Mouse (Mus musculus) forebrain, embryonic 12.5 days (tissue): ENCODE data around the gene Trmt1. TPM values are rescaled to one million over a fixed set of nuclear protein-coding genes. Genes with fewer than 3 reads are reported as not detected.
A peak's percentile ranks its signal among the peaks of the same experiment; 100 is the strongest.

Experiments
- ATAC-seq: fragments of 200-750 bp; cut with Nextera tagmentation; 2 replicates; pipeline ENCODE4 v1.8.0; 2017; ENCODE audit warnings: moderate TSS enrichment; ENCODE audit not compliant: low FRiP score
- H3K27ac ChIP-seq: fragments of 300-500 bp; sonication (generic); 2 replicates; pipeline ENCODE4 v1.5.1; 2016; ENCODE audit warnings: mild to moderate bottlenecking
- H3K27me3 ChIP-seq: fragments of 300-500 bp; sonication (generic); 2 replicates; pipeline ENCODE4 v1.6.1; 2016; ENCODE audit warnings: mild to moderate bottlenecking
- H3K36me3 ChIP-seq: fragments of 300-500 bp; sonication (generic); replicated peaks from 2 replicates; pipeline ENCODE4 v1.6.1; 2016; ENCODE audit warnings: mild to moderate bottlenecking
- H3K4me1 ChIP-seq: fragments of 300-500 bp; sonication (generic); 2 replicates; pipeline ENCODE4 v1.6.1; 2016
- H3K4me2 ChIP-seq: fragments of 300-500 bp; sonication (generic); 2 replicates; pipeline ENCODE4 v1.6.1; 2016; ENCODE audit warnings: mild to moderate bottlenecking, moderate library complexity
- H3K4me3 ChIP-seq: fragments of 300-500 bp; sonication (generic); replicated peaks from 2 replicates; pipeline ENCODE4 v1.5.1; 2016; ENCODE audit warnings: mild to moderate bottlenecking
- H3K9ac ChIP-seq: fragments of 300-500 bp; sonication (generic); 2 replicates; pipeline ENCODE4 v1.6.1; 2016; ENCODE audit warnings: mild to moderate bottlenecking
- H3K9me3 ChIP-seq: fragments of 300-500 bp; sonication (generic); 2 replicates; pipeline ENCODE4 v1.6.1; 2016
- WGBS: fragments of 180-500 bp; shearing (Covaris S2); methylation state at CpG from one replicate; pipeline ENCODE4 v1.1.7; 2016; 5-methylcytosine and 5-hydroxymethylcytosine counted together
- polyA plus RNA-seq: library from polyadenylated mRNA; unstranded; fragments of >200 nt; fragmentation: Nextera tagmentation; extraction: Ambion mirVana; gene quantifications from 2 replicates; pipeline ENCODE4 v1.2.1, GENCODE M21; 2016

Gene Trmt1
- polyA plus RNA-seq, 1 experiment from 2014 or later: 59.6 TPM

- WGBS: 67% methylated on average over 7 of the region's 7 CpGs
- no peak overlapping the region for H3K9ac ChIP-seq
- 0 out of 2 replicates have a peak overlapping the region, but pooled peaks have one; percentile 5 for H3K27ac ChIP-seq
- no peak for ATAC-seq
- peaks cover 42% of the 10 kb centered on the region for H3K36me3 ChIP-seq
- peaks cover 20% of the 10 kb centered on the region for H3K4me1 ChIP-seq
- H3K9me3 ChIP-seq: no peaks in the 10 kb centered on the region
- no peak overlapping the region for H3K4me3 ChIP-seq
- H3K4me2 ChIP-seq: no peak overlapping the region
- peaks cover 51% of the 10 kb centered on the region for H3K27me3 ChIP-seq
Observed at GRCm38 (mm10) chr8:84699861-84700322, 13.8 kb downstream of the Trmt1 start.

GRCm38 (mm10) chr8:84700526-84700925 is 14.4 kb downstream of the Trmt1 start:
- Histone ChIP-seq H3K4me1 (peaks cover 26% of the 10 kb centered on the region), H3K4me3 (no peak overlapping the region), H3K4me2 (no peak overlapping the region), H3K9ac (no peak overlapping the region), H3K27me3 (peaks cover 57% of the 10 kb centered on the region), H3K9me3 (no peaks in the 10 kb centered on the region), H3K36me3 (peaks cover 36% of the 10 kb centered on the region), H3K27ac (no peak overlapping the region)
- no peak for ATAC-seq
- 81% methylated on average over 5 of the region's 5 CpGs for WGBS

GRCm38 (mm10) chr8:84700941-84701911 is 15.1 kb downstream of the Trmt1 start, which contains the start of gene Lyl1:
Gene Lyl1 (plus strand): TSS chr8:84701457.
- H3K9me3 ChIP-seq: no peaks in the 10 kb centered on the region
- 14% methylated on average over 32 of the region's 34 CpGs for WGBS
- H3K36me3 ChIP-seq: peaks cover 34% of the 10 kb centered on the region
- ATAC-seq: no peak
- peaks cover 60% of the 10 kb centered on the region for H3K27me3 ChIP-seq
- H3K27ac ChIP-seq: peak within 1 kb of the TSS; percentile 63
- H3K4me1 ChIP-seq: peaks cover 29% of the 10 kb centered on the region
- H3K4me2 ChIP-seq: no peak within 1 kb of the TSS
- H3K4me3 ChIP-seq: peak within 1 kb of the TSS; percentile 17; the same call in 1 of the 2 replicates
- H3K9ac ChIP-seq: peak within 1 kb of the TSS; percentile 36; the same call in 1 of the 2 replicates

- Histone ChIP-seq H3K4me3 (peak overlapping the region; percentile 17; the same call in 1 of the 2 replicates), H3K9me3 (no peaks in the 10 kb centered on the region), H3K4me2 (peak overlapping the region; percentile 17; the same call in 1 of the 2 replicates), H3K9ac (no peak overlapping the region), H3K36me3 (peaks cover 21% of the 10 kb centered on the region), H3K27me3 (peaks cover 73% of the 10 kb centered on the region), H3K27ac (no peak overlapping the region), H3K4me1 (peaks cover 41% of the 10 kb centered on the region)
- WGBS: 75% methylated on average over 9 of the region's 9 CpGs
- ATAC-seq: no peak
Observed at GRCm38 (mm10) chr8:84702561-84702960, 16.5 kb downstream of the Trmt1 start.

- no peak for ATAC-seq
- Histone ChIP-seq H3K27ac (no peak overlapping the region), H3K27me3 (peaks cover 78% of the 10 kb centered on the region), H3K4me3 (no peak overlapping the region), H3K9ac (no peak overlapping the region), H3K36me3 (peaks cover 16% of the 10 kb centered on the region), H3K4me2 (peak overlapping the region; percentile 17; the same call in 1 of the 2 replicates), H3K4me1 (peaks cover 45% of the 10 kb centered on the region), H3K9me3 (no peaks in the 10 kb centered on the region)
- WGBS: 82% methylated on average over 6 of the region's 6 CpGs
Observed at GRCm38 (mm10) chr8:84702963-84703465, 16.9 kb downstream of the Trmt1 start.

GRCm38 (mm10) chr8:84703466-84704249 is 17.6 kb downstream of the Trmt1 start:
- peaks cover 10% of the 10 kb centered on the region; the same call in 1 of the 2 replicates for H3K36me3 ChIP-seq
- peaks cover 83% of the 10 kb centered on the region for H3K27me3 ChIP-seq
- 8% methylated on average over 38 of the region's 38 CpGs for whole genome bisulfite sequencing
- H3K27ac ChIP-seq: peak overlapping the region; percentile 66; the same call in 1 of the 2 replicates
- H3K4me1 ChIP-seq: peaks cover 52% of the 10 kb centered on the region
- H3K4me3 ChIP-seq: peak overlapping the region; percentile 15; the same call in 1 of the 2 replicates
- H3K9me3 ChIP-seq: no peaks in the 10 kb centered on the region
- ATAC-seq: no peak
- no peak overlapping the region; the same call in 1 of the 2 replicates for H3K9ac ChIP-seq
- peak overlapping the region; percentile 47 for H3K4me2 ChIP-seq

- 0 out of 2 replicates have a peak, but pooled peaks have one; percentile 34 for ATAC-seq
- Histone ChIP-seq H3K36me3 (peaks cover 3% of the 10 kb centered on the region; the same call in 1 of the 2 replicates), H3K9me3 (no peaks in the 10 kb centered on the region), H3K27ac (peak overlapping the region; percentile 66; the same call in 1 of the 2 replicates), H3K4me2 (peak overlapping the region; percentile 47), H3K27me3 (peaks cover 89% of the 10 kb centered on the region), H3K9ac (no peak overlapping the region), H3K4me3 (peak overlapping the region; percentile 30), H3K4me1 (peaks cover 59% of the 10 kb centered on the region)
- under 1% methylated on average over 16 of the region's 16 CpGs for WGBS
Observed at GRCm38 (mm10) chr8:84704356-84704755, 18.2 kb downstream of the Trmt1 start.

- Histone ChIP-seq H3K9me3 (no peaks in the 10 kb centered on the region), H3K27ac (peak overlapping the region; percentile 66; the same call in 1 of the 2 replicates), H3K4me3 (peak overlapping the region; percentile 30), H3K4me2 (peak overlapping the region; percentile 47), H3K27me3 (peaks cover 86% of the 10 kb centered on the region), H3K4me1 (peaks cover 67% of the 10 kb centered on the region), H3K9ac (peak overlapping the region; percentile 56), H3K36me3 (no peaks in the 10 kb centered on the region)
- whole genome bisulfite sequencing: 1% methylated on average over 61 of the region's 61 CpGs
- ATAC-seq: no peak
Observed at GRCm38 (mm10) chr8:84704867-84705831, 19.0 kb downstream of the Trmt1 start.

- Histone ChIP-seq H3K9ac (peak overlapping the region; percentile 57; the same call in 1 of the 2 replicates), H3K4me2 (peak overlapping the region; percentile 47), H3K4me3 (peak overlapping the region; percentile 30), H3K36me3 (no peaks in the 10 kb centered on the region), H3K9me3 (no peaks in the 10 kb centered on the region), H3K4me1 (peaks cover 73% of the 10 kb centered on the region), H3K27me3 (peaks cover 82% of the 10 kb centered on the region), H3K27ac (peak overlapping the region; percentile 66; the same call in 1 of the 2 replicates)
- 2% methylated on average over 12 of the region's 12 CpGs for WGBS
- no peak for ATAC-seq
Observed at GRCm38 (mm10) chr8:84705960-84706359, 19.9 kb downstream of the Trmt1 start.

- Histone ChIP-seq H3K9ac (peak overlapping the region; percentile 57), H3K27ac (peak overlapping the region; percentile 84), H3K9me3 (no peaks in the 10 kb centered on the region), H3K4me2 (peak overlapping the region; percentile 39), H3K4me3 (peak overlapping the region; percentile 33), H3K4me1 (peaks cover 75% of the 10 kb centered on the region), H3K27me3 (peaks cover 81% of the 10 kb centered on the region), H3K36me3 (no peaks in the 10 kb centered on the region)
- 1% methylated on average over 45 of the region's 45 CpGs for WGBS
- ATAC-seq: no peak
Observed at GRCm38 (mm10) chr8:84706610-84707266, 20.6 kb downstream of the Trmt1 start.
